Mouse (Mus musculus) olfactory bulb, adult 2 months (tissue): ENCODE results near the gene Tnrc6c. TPM values are rescaled to one million over a fixed set of nuclear protein-coding genes. Genes with fewer than 3 reads are reported as not detected.

Experiments used
- H3K27ac ChIP-seq: fragments of 200-500 bp; 2 replicates; pipeline ENCODE4 v1.5.1; 2012; ENCODE audit warnings: low read depth, low read length; ENCODE audit not compliant: insufficient read depth
- H3K4me1 ChIP-seq: fragments of 200-500 bp; 2 replicates; pipeline ENCODE4 v1.6.1; 2012; ENCODE audit warnings: low read length; ENCODE audit not compliant: control insufficient read depth, insufficient read depth
- H3K4me3 ChIP-seq: fragments of 200-500 bp; 2 replicates; pipeline ENCODE4 v1.5.1; 2012; ENCODE audit warnings: mild to moderate bottlenecking, low read depth, low read length, moderate library complexity; ENCODE audit not compliant: insufficient read depth
- CTCF ChIP-seq: fragments of 200-500 bp; IDR thresholded peaks from 2 replicates; pipeline ENCODE4 v1.5.1; 2012; ENCODE audit warnings: low read depth, mild to moderate bottlenecking, low read length, moderate library complexity; ENCODE audit not compliant: insufficient read depth
- POLR2A ChIP-seq: fragments of 200-500 bp; IDR thresholded peaks from 2 replicates; pipeline ENCODE4 v1.6.1; 2012; ENCODE audit warnings: mild to moderate bottlenecking, low read depth, low read length, moderate library complexity; ENCODE audit not compliant: insufficient read depth
- WGBS: fragments of 180-500 bp; shearing (Covaris S2); methylation state at CpG from one replicate; pipeline ENCODE4 v1.1.7; 2018; 5-methylcytosine and 5-hydroxymethylcytosine counted together
- polyA plus RNA-seq: library from polyadenylated mRNA; stranded (reverse); fragments of >200 nt; gene quantifications from 2 replicates; pipeline ENCODE4 v1.2.4, GENCODE M21; 2012; ENCODE audit warnings: low replicate concordance; ENCODE audit not compliant: missing spikeins, insufficient read depth, insufficient read length

Gene Tnrc6c
- polyA plus RNA-seq, 1 experiment, result not detected

DNA sequence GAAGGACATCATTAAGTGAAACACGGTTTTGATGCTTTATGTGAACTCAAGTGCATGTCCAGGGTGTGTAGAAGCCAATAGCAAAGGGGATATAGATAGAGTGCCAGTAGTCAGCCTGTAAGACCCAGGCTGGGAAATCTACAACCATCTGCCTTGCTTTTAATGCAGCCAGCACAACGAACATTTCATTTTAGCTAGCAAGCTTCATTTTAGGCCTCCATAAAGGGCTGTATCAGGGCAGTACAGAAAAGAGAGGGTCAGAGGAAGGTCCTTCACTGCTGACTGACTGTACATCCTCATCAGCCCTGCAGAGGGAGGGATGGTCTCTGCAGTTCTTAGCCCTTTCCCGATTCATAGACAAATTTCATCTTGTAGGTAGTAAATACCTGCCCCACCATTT lies 23.0 kb downstream of the Tnrc6c start:
- Histone ChIP-seq H3K4me1 (peaks cover 5% of the 10 kb centered on the region), H3K27ac (no peak overlapping the region), H3K4me3 (no peak overlapping the region)
- TF ChIP-seq CTCF, result no peak
- no peak for TF ChIP-seq POLR2A
- WGBS, result 50% methylated on average over 3 of the region's 3 CpGs

DNA sequence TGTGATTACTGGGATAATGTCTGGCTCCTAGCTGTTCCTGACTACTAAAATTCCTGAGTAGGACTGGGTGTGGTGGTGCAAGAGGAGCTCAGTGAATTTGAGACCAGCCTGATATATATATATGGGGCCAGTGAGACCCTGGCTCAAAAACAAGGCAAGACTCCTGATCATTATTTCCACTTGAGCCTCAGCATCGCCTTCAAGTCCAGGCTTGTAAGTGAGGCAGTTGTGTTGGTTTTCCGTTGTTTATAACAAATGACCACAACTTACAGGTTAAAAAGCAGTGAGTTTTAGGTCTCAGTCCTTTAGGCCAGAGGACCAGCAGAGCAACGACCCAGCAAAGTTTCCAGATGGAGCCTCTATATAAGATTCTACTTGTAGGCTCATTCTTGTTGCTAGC lies 23.5 kb downstream of the Tnrc6c start:
- no peak overlapping the region for H3K27ac ChIP-seq

DNA sequence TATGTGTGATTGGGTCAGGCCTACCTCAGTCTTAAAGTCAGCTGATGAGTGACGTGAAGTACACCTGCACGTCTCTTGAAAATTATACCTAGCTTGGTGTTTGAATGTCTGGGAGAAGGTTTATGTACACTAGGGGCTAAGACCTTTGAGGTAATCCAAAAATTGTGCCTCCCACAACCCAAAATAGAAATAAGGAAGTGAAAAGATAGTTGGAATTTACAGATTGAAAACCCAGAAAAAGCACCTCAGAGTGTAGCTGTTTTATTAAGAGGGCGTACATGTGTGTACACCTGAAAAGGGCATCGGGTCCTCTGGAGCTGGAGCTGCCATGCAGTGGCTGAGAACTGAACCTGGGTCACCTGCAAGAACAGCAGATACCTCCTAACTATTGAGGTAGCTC lies 24.1 kb downstream of the Tnrc6c start:
- TF ChIP-seq POLR2A (no peak), CTCF (no peak)
- peaks cover 9% of the 10 kb centered on the region for H3K4me1 ChIP-seq
- 90% methylated on average over 4 of the region's 4 CpGs for WGBS
- H3K4me3 ChIP-seq, result no peak overlapping the region
- H3K27ac ChIP-seq, result no peak overlapping the region

More for the DNA sequence above, 23.5 kb downstream of the Tnrc6c start:
- Histone ChIP-seq H3K4me3 (no peak overlapping the region), H3K4me1 (peaks cover 8% of the 10 kb centered on the region)
- TF ChIP-seq CTCF (no peak), POLR2A (no peak)
- WGBS, result 82% methylated on average over 3 of the region's 3 CpGs

DNA sequence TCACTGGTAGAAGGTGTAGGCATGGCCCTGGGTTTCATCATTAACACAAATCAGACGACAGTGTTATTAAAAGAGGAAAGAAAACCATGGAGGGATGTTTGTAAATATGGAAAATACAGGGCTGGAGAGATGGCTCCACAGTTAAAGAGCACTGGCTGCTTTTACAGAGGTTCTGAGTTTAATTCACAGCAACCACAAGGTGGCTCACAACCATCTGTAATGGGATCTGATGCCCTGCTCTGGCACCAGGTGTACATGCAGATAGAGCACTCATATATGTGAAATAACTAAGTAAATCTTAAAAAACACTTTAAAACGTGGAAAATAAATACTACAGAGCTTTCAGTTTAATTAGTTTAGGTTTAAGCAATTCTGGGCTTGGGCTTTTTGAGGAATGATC lies 24.7 kb downstream of the Tnrc6c start:
- Histone ChIP-seq H3K4me1 (peaks cover 9% of the 10 kb centered on the region), H3K4me3 (no peak overlapping the region), H3K27ac (no peak overlapping the region)
- WGBS, result 42% methylated on average over 2 of the region's 2 CpGs
- no peak for TF ChIP-seq POLR2A
- TF ChIP-seq CTCF, result no peak

DNA sequence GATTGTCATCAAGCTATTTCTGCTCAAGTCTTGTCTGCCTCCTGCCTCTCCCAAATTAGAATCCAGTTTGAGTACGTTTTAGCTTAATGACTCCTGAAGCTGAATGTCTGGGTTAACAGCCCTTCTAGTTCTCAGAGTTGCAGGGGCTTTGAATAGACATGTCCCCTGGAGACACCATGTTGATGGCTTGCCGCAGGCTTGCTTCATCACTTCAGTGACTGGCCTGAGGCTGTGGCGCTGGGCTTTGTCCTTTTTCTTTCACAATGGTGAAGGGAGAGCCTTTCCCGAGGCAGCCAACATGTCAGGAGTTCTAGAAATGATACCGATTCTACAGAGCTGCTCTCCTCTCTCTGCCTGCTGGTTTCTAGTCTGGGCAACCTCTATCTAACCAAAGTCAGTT lies 30.6 kb downstream of the Tnrc6c start:
- H3K27ac ChIP-seq, result no peak overlapping the region
- 49% methylated on average over 5 of the region's 5 CpGs for WGBS
- no peak for TF ChIP-seq CTCF
- TF ChIP-seq POLR2A, result no peak
- H3K4me1 ChIP-seq, result peaks cover 15% of the 10 kb centered on the region
- no peak overlapping the region for H3K4me3 ChIP-seq

DNA sequence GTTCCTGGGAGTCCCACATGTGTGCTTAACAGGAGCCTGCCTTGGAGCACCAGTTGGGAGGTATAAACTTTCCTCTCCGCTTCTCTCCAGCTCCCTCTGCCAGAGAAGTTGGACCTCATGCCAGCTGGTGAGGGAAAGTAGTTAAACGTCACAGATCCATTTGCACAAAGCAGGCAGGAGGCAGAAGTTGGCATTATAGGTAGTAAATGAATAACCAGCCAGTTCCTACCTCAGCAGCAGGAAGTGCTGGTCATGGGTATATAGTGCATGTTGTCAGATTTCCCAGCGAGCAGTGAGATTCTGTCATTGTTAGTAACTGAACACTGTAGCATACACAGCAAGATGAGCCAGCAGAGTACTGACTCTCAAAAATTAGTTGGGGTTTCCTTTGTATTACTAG lies 31.4 kb downstream of the Tnrc6c start:
- no peak overlapping the region for H3K27ac ChIP-seq
- TF ChIP-seq CTCF, result no peak
- no peak for TF ChIP-seq POLR2A
- H3K4me3 ChIP-seq, result no peak overlapping the region
- H3K4me1 ChIP-seq, result peaks cover 15% of the 10 kb centered on the region
- 49% methylated on average over 3 of the region's 3 CpGs for WGBS

DNA sequence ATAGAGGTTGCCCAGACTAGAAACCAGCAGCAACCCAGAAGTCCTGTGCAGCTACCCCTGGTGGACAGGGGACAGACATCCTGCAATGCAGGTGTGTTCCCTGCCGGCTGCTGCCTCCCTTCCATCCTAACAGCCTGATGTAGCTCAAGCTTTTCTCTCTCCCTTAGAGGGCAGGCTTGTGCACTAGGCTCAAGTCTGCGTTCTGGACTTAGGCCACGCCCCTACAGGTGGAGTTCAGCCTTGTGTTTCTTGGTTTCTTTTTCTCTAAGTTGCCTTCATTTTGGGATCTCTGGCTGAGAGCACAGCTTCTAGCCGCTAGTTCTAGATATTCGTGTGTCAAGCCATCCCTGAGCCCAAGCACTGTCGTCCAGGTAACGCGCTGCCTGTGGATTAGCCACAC lies 31.9 kb downstream of the Tnrc6c start:
- H3K4me3 ChIP-seq, result no peak overlapping the region
- WGBS, result 67% methylated on average over 8 of the region's 8 CpGs
- peaks cover 15% of the 10 kb centered on the region for H3K4me1 ChIP-seq
- H3K27ac ChIP-seq, result no peak overlapping the region
- TF ChIP-seq CTCF, result no peak
- no peak for TF ChIP-seq POLR2A

DNA sequence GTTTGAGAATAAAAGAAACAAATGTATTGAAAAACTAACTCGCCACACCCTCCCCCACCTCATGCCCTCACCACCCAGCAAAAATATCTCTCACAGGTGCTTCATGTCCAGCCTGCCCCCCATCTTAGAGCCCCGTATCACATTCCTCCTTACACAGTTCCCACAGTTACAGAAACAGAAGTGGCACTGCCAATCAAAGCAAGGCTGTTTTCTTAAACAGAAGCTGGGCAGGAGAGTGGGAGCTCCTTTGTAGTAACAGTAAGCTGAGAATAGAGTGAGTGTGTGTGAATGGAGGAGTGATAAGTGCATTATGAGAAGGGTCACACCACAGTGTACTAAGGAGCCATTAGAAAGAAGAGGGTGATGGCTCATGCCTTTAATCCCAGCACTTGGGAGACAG lies 34.5 kb downstream of the Tnrc6c start:
- Histone ChIP-seq H3K4me3 (no peak overlapping the region), H3K27ac (no peak overlapping the region), H3K4me1 (peaks cover 13% of the 10 kb centered on the region)
- TF ChIP-seq POLR2A, result no peak
- no peak for TF ChIP-seq CTCF
- 83% methylated on average over 2 of the region's 2 CpGs for WGBS

DNA sequence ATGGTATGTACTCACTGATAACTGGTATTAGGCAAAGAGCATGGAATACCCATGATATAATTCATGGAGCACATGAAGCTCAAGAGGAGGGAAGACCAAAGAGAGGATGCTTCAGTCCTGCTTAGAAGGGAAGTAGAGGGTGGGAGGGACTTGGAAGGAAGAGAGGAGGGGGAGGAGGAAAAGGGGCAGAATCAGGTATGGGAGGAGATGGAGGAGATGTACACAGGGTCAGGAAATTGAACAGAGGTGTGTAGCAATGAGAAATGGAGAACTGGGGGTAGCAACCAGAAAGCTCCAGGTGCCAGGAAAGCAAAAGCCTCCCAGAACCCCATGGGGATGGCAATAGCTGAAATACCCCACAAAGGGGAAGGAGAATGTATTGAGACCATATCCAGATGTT lies 37.2 kb downstream of the Tnrc6c start:
- H3K4me3 ChIP-seq, result no peak overlapping the region
- peaks cover 9% of the 10 kb centered on the region for H3K4me1 ChIP-seq
- no peak overlapping the region for H3K27ac ChIP-seq
- no peak for TF ChIP-seq POLR2A
- no peak for TF ChIP-seq CTCF

DNA sequence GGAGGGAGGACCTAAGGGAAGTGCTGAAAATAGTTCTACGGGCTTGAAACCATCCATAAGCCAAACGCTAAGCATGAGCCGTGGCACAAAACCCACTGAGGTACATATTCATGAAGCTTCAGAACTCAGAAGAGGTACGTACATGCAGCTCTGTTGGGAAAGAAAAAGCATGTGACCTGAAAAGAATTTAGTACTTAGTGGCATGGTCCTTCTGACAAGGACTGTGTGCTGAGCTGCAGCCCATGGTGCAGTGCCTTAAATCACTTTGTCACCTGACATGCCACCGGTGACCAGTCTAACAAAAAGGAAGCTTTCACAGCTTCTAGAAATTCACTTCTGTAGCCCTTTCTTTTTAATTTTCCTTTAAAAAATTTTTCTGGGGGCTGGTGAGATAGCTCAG lies 40.0 kb downstream of the Tnrc6c start:
- H3K4me3 ChIP-seq, result no peak overlapping the region
- WGBS, result 77% methylated on average over 5 of the region's 5 CpGs
- TF ChIP-seq POLR2A, result no peak
- no peak for TF ChIP-seq CTCF
- no peak overlapping the region for H3K27ac ChIP-seq
- H3K4me1 ChIP-seq, result peaks cover 12% of the 10 kb centered on the region
